Mouse (Mus musculus): Measurements from ENCODE around the gene Mfsd4a.

Gene Mfsd4a

GRCm38 (mm10) chr1:132016691-132017090 is 51.2 kb downstream of the Mfsd4a start:
- no peak for DNase-seq (ENCODE audit: low read depth)

GRCm38 (mm10) chr1:132014800-132015199 is 53.1 kb downstream of the Mfsd4a start:
- DNase-seq (ENCODE audit: low read depth), result no peak

DNA sequence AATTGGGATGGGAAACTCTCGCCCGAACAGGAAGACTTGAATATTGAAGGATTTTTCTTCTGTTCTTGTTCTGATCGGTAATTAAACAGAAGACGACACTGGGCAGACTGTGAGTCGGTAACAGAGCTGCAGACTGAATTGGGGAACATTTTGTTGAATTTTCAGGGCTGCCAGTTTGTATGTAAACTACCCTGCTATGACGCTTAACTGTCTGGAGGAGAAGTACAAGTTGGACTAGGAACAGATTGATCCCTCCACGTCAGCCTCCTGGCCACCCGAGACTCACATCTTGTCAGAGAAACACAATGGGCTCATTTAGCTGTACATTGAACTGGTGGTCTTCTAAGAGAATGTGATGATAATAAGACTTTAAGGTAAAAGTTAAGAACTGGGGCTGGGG is 55.0 kb downstream of the Mfsd4a start:
- no peak for DNase-seq (ENCODE audit: low read depth)

DNA sequence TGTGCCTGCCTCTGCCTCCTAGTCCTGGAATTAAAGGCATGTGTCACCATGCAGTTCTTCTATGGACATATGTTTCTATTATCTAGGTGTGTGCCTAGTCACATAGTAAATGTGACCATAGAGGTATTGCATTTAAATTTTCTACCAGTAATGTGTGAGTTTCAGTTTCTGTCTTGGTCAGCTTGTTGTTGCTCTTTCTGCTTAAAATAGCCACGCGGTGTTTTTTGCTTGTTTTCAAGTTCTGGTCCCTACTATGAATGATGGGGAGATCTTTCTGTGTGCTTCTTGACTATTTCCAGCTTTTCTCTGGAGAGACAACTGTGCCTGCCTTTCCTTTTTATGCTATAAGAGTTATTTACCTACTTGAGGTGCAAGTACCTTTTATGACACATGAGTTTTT is 56.1 kb downstream of the Mfsd4a start:
- no peak for DNase-seq (ENCODE audit: low read depth)

- peak; percentile 47 for DNase-seq (ENCODE audit: low read depth)
These were observed 57.0 kb downstream of the Mfsd4a start for GRCm38 (mm10) chr1:132010632-132011501.

GRCm38 (mm10) chr1:132008881-132009644 is 58.8 kb downstream of the Mfsd4a start:
- DNase-seq (ENCODE audit: low read depth), result no peak

GRCm38 (mm10) chr1:132007828-132008827 is 59.7 kb downstream of the Mfsd4a start:
- peak; percentile 73 for DNase-seq (ENCODE audit: low read depth)

GRCm38 (mm10) chr1:132007282-132007815 is 60.5 kb downstream of the Mfsd4a start, which contains the start of gene Elk4:
TSS of gene Elk4 (plus strand) at chr1:132007607.
- DNase-seq (ENCODE audit: low read depth), result peak; percentile 81

GRCm38 (mm10) chr1:132006721-132007120 is 61.1 kb downstream of the Mfsd4a start:
- no peak for DNase-seq (ENCODE audit: low read depth)

- DNase-seq (ENCODE audit: low read depth), result no peak
These were observed 61.8 kb downstream of the Mfsd4a start for GRCm38 (mm10) chr1:132006046-132006445.

DNA sequence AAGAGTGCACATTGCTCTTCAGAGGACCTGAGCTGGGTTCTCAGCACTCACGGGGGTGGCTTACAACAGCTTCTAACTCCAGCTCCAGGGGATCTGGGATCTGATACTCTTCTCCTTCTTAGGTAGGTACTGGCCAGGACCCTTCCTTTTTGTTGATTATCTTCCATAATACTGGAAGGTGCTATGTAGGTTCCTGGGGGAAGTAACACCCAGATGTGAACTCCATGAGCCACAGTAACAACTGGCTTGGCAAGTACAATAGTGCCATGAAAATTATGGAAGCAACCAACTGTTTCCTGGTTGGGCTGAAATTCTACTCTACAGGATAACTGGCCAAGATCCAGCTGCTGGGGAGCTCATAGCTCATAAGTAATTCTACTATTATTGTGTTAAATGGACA is 62.4 kb downstream of the Mfsd4a start:
- DNase-seq (ENCODE audit: low read depth), result no peak

- no peak for DNase-seq (ENCODE audit: low read depth)
These were observed 63.2 kb downstream of the Mfsd4a start for GRCm38 (mm10) chr1:132004574-132005180.

- no peak for DNase-seq (ENCODE audit: low read depth)
These were observed 64.0 kb downstream of the Mfsd4a start for GRCm38 (mm10) chr1:132003817-132004216.

GRCm38 (mm10) chr1:132003111-132003510 is 64.8 kb downstream of the Mfsd4a start:
- no peak for DNase-seq (ENCODE audit: low read depth)

- no peak for DNase-seq (ENCODE audit: low read depth)
These were observed 66.0 kb downstream of the Mfsd4a start for GRCm38 (mm10) chr1:132001880-132002330.

GRCm38 (mm10) chr1:132000506-132000905 is 67.4 kb downstream of the Mfsd4a start:
- DNase-seq (ENCODE audit: low read depth), result no peak

GRCm38 (mm10) chr1:131995062-131995461 is 72.8 kb downstream of the Mfsd4a start:
- peak; percentile 53 for DNase-seq (ENCODE audit: low read depth)

- no peak for DNase-seq (ENCODE audit: low read depth)
These were observed 74.5 kb downstream of the Mfsd4a start for GRCm38 (mm10) chr1:131993169-131994040.

DNA sequence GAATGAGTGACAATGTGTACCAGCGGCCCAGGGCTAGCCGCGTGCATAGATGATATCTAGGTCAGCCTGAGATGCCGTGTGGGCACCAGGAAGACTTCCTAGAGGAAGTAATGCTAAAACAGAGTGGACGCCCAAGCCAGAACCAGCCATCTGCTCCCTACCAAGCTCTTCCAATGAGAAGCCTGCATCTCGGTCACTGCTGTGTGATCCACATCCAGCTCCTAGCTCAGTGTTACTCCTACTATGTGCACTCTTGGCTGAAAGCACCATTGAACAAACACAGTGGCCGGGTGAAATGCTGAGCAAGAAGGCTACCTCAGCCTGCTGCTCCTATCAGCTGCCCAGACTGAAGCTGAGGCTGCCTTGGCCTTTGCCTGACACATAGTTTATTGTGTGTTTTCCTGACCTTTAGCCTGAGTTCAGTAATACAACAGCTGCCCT is 75.3 kb downstream of the Mfsd4a start:
- no peak for DNase-seq (ENCODE audit: low read depth)

Data from c-Kit-positive CD71-negative TER-119-negative erythroid progenitor cells, embryonic 14.5 days (primary cell).